Mouse (Mus musculus) left cerebral cortex, postnatal 10 days (tissue): ENCODE measurements around the gene Tsen34. TPM values are rescaled to one million over a fixed set of nuclear protein-coding genes. Genes with fewer than 3 reads are reported as not detected.
"Not testable (repeated sequence)": the region's sequence is repeated elsewhere in the genome, so short reads cannot be mapped to it uniquely, and the experiment has no call there.

Experiments used
- DNase-seq, 2 experiments: peaks; one replicate each; pipeline ENCODE4 v3.0.0; 2021 to 2022; ENCODE audit warnings: low spot score in 2 of 2, mixed read lengths in 1 of 2; ENCODE audit errors: extremely low spot score in 1 of 2
- intact Hi-C: fragments of 180-260 bp; cut with DNase I; formaldehyde crosslinking; loops from one replicate; pipeline ENCODE4 v1.15.1; 2025
- total RNA-seq, 2 experiments: library from RNA; stranded (reverse); gene quantifications; 2 replicates each; pipeline ENCODE4 v1.2.3; 2021

The Tsen34 gene
- total RNA-seq, 2 experiments from 2014 or later, result 85.1 to 97.4 TPM

GRCm38 (mm10) chr7:3683908-3684550, 8.6 kb upstream of the Tsen34 start:
- intact Hi-C loops, result no loop called here
- DNase-seq, result no peak

GRCm38 (mm10) chr7:3684698-3685097, 8.0 kb upstream of the Tsen34 start:
- intact Hi-C loops, result no loop called here
- DNase-seq, result no peak

GRCm38 (mm10) chr7:3685400-3686187, 7.1 kb upstream of the Tsen34 start:
- intact Hi-C loops, result no loop called here
- no peak for DNase-seq

GRCm38 (mm10) chr7:3691919-3692318, 744 bp upstream of the Tsen34 start:
- intact Hi-C loops, result loop anchor here (10.0 kb wide), 1 partner anchor 453 kb away; no protein-coding TSS in a partner anchor
- DNase-seq, result no peak

GRCm38 (mm10) chr7:3692987-3693808, 535 bp downstream of the Tsen34 start, which contains the start of gene Mboat7:
Gene Mboat7 (minus strand): TSS chr7:3693523.
- DNase-seq, result peak; percentile 98 to 99
- intact Hi-C loops, result loop anchor here (10.0 kb wide), 1 partner anchor 452 kb away; no protein-coding TSS in a partner anchor

- DNase-seq, result no peak
Measured at GRCm38 (mm10) chr7:3693809-3694075, 1.1 kb downstream of the Tsen34 start.

GRCm38 (mm10) chr7:3694076-3694948, 1.6 kb downstream of the Tsen34 start:
- intact Hi-C loops, result loop anchor here (10.0 kb wide), 1 partner anchor 450 kb away; no protein-coding TSS in a partner anchor

More at GRCm38 (mm10) chr7:3693809-3694075, 1.1 kb downstream of the Tsen34 start:
- intact Hi-C loops, result loop anchor here (10.0 kb wide), 1 partner anchor 451 kb away; no protein-coding TSS in a partner anchor

GRCm38 (mm10) chr7:3694949-3695305, 2.3 kb downstream of the Tsen34 start:
- intact Hi-C loops, result loop anchor here (10.0 kb wide), 1 partner anchor 450 kb away; no protein-coding TSS in a partner anchor

More at GRCm38 (mm10) chr7:3694076-3694948, 1.6 kb downstream of the Tsen34 start:
- peak; percentile 70 to 83 for DNase-seq

GRCm38 (mm10) chr7:3698471-3698870, 5.8 kb downstream of the Tsen34 start:
- DNase-seq, result no peak
- intact Hi-C loops, result loop anchor here (10.0 kb wide), 1 partner anchor 446 kb away; no protein-coding TSS in a partner anchor

More at GRCm38 (mm10) chr7:3694949-3695305, 2.3 kb downstream of the Tsen34 start:
- DNase-seq, result not testable (repeated sequence)

GRCm38 (mm10) chr7:3703148-3703878, 10.7 kb downstream of the Tsen34 start:
- no peak for DNase-seq
- intact Hi-C loops, result loop anchor here (10.0 kb wide), 1 partner anchor 731 kb away; no protein-coding TSS in a partner anchor

- intact Hi-C loops, result loop anchor here (10.0 kb wide), 1 partner anchor 731 kb away; no protein-coding TSS in a partner anchor
- DNase-seq, result peak; percentile 97 to 98
Measured at GRCm38 (mm10) chr7:3703879-3704441, 11.3 kb downstream of the Tsen34 start, which contains the start of gene Rps9. Gene Rps9 (plus strand): TSS chr7:3703993.

GRCm38 (mm10) chr7:3704475-3704874, 11.8 kb downstream of the Tsen34 start:
- intact Hi-C loops, result loop anchor here (10.0 kb wide), 1 partner anchor 730 kb away; no protein-coding TSS in a partner anchor
- no peak for DNase-seq

- not testable (repeated sequence) for DNase-seq
- intact Hi-C loops, result loop anchor here (10.0 kb wide), 1 partner anchor 729 kb away; no protein-coding TSS in a partner anchor
Measured at GRCm38 (mm10) chr7:3705461-3705860, 12.8 kb downstream of the Tsen34 start.

- DNase-seq, result no peak
- intact Hi-C loops, result loop anchor here (10.0 kb wide), 1 partner anchor 729 kb away; no protein-coding TSS in a partner anchor
Measured at GRCm38 (mm10) chr7:3705911-3706310, 13.2 kb downstream of the Tsen34 start.

GRCm38 (mm10) chr7:3706343-3706934, 13.8 kb downstream of the Tsen34 start:
- intact Hi-C loops, result loop anchor here (10.0 kb wide), 1 partner anchor 728 kb away; no protein-coding TSS in a partner anchor
- no peak for DNase-seq

GRCm38 (mm10) chr7:3707027-3707426, 14.4 kb downstream of the Tsen34 start:
- no peak for DNase-seq
- intact Hi-C loops, result loop anchor here (10.0 kb wide), 1 partner anchor 728 kb away; no protein-coding TSS in a partner anchor
